Mouse (Mus musculus): ENCODE results near the gene Tspan33. TPM values are rescaled to one million over a fixed set of nuclear protein-coding genes. Genes with fewer than 3 reads are reported as not detected.
"Not testable (repeated sequence)": the region's sequence is repeated elsewhere in the genome, so short reads cannot be mapped to it uniquely, and the experiment has no call there.

Gene Tspan33
- polyA plus RNA-seq, 1 experiment from 2014 or later = 1.4 TPM

- H3K36me3 ChIP-seq (ENCODE audit: inconsistent target) = no peaks in the 10 kb centered on the region
- WGBS (ENCODE audit: missing documents) = 90% methylated on average over 5 of the region's 5 CpGs
Observed at GRCm38 (mm10) chr6:29756001-29756400, 62.0 kb downstream of the Tspan33 start.

GRCm38 (mm10) chr6:29756476-29756875 lies 62.5 kb downstream of the Tspan33 start:
- no peaks in the 10 kb centered on the region for H3K36me3 ChIP-seq (ENCODE audit: inconsistent target)
- WGBS (ENCODE audit: missing documents) = 96% methylated on average over 4 of the region's 4 CpGs
- no peaks in the 10 kb centered on the region for H3K79me2 ChIP-seq (ENCODE audit: inconsistent target)
- H3K4me3 ChIP-seq (ENCODE audit: inconsistent target) = no peak overlapping the region
- no peak overlapping the region for H3K27ac ChIP-seq

More at GRCm38 (mm10) chr6:29756001-29756400, 62.0 kb downstream of the Tspan33 start:
- Histone ChIP-seq H3K79me2 (ENCODE audit: inconsistent target) (no peaks in the 10 kb centered on the region), H3K4me3 (ENCODE audit: inconsistent target) (no peak overlapping the region), H3K27ac (no peak overlapping the region)

- Histone ChIP-seq H3K4me3 (ENCODE audit: inconsistent target) (no peak overlapping the region), H3K36me3 (ENCODE audit: inconsistent target) (no peaks in the 10 kb centered on the region), H3K79me2 (ENCODE audit: inconsistent target) (no peaks in the 10 kb centered on the region), H3K27ac (no peak overlapping the region)
- 54% methylated on average over 4 of the region's 4 CpGs for WGBS (ENCODE audit: missing documents)
Observed at GRCm38 (mm10) chr6:29758417-29758816, 64.4 kb downstream of the Tspan33 start.

GRCm38 (mm10) chr6:29759012-29759679 lies 65.1 kb downstream of the Tspan33 start:
- Histone ChIP-seq H3K4me3 (ENCODE audit: inconsistent target) (no peak overlapping the region), H3K36me3 (ENCODE audit: inconsistent target) (no peaks in the 10 kb centered on the region), H3K27ac (no peak overlapping the region), H3K79me2 (ENCODE audit: inconsistent target) (no peaks in the 10 kb centered on the region)
- WGBS (ENCODE audit: missing documents) = 83% methylated on average over 13 of the region's 13 CpGs

GRCm38 (mm10) chr6:29760397-29760796 lies 66.4 kb downstream of the Tspan33 start:
- H3K79me2 ChIP-seq (ENCODE audit: inconsistent target); H3K4me3 ChIP-seq (ENCODE audit: inconsistent target); H3K36me3 ChIP-seq (ENCODE audit: inconsistent target); H3K27ac ChIP-seq: not testable (repeated sequence)
- WGBS (ENCODE audit: missing documents) = no CpG with 5 or more reads among the region's 2 CpGs

GRCm38 (mm10) chr6:29761282-29761681 lies 67.3 kb downstream of the Tspan33 start:
- H3K27ac ChIP-seq = no peak overlapping the region
- no peak overlapping the region for H3K4me3 ChIP-seq (ENCODE audit: inconsistent target)
- 94% methylated on average over 4 of the region's 4 CpGs for WGBS (ENCODE audit: missing documents)
- no peaks in the 10 kb centered on the region for H3K36me3 ChIP-seq (ENCODE audit: inconsistent target)
- H3K79me2 ChIP-seq (ENCODE audit: inconsistent target) = no peaks in the 10 kb centered on the region

- Histone ChIP-seq H3K4me3 (ENCODE audit: inconsistent target) (no peak overlapping the region), H3K36me3 (ENCODE audit: inconsistent target) (no peaks in the 10 kb centered on the region), H3K27ac (no peak overlapping the region), H3K79me2 (ENCODE audit: inconsistent target) (no peaks in the 10 kb centered on the region)
- WGBS (ENCODE audit: missing documents) = 77% methylated on average over 4 of the region's 4 CpGs
Observed at GRCm38 (mm10) chr6:29762524-29762923, 68.5 kb downstream of the Tspan33 start.

GRCm38 (mm10) chr6:29766874-29767273 lies 72.9 kb downstream of the Tspan33 start:
- Histone ChIP-seq H3K36me3 (ENCODE audit: inconsistent target) (no peaks in the 10 kb centered on the region), H3K79me2 (ENCODE audit: inconsistent target) (peaks cover 31% of the 10 kb centered on the region), H3K4me3 (ENCODE audit: inconsistent target) (no peak overlapping the region), H3K27ac (no peak overlapping the region)
- 94% methylated on average over 2 of the region's 2 CpGs for WGBS (ENCODE audit: missing documents)

Other genes with a start within 250 kb of the Tspan33 start
- gene Atp6v1f, start 226.5 kb upstream of the Tspan33 start, polyA plus RNA-seq (2018) = 222 to 392 TPM (median 370 TPM) in 3 replicates
- gene Atp6v1fnb, start 222.8 kb upstream of the Tspan33 start, polyA plus RNA-seq (2018) = not detected in 3 replicates
- gene Kcp, start 186.3 kb upstream of the Tspan33 start, polyA plus RNA-seq (2018) = 0.28 TPM in 1 of 3 replicates, not detected in the others
- gene Irf5, start 167.6 kb upstream of the Tspan33 start, polyA plus RNA-seq (2018) = 132 to 204 TPM (median 202 TPM) in 3 replicates
- gene Tnpo3, start 84.3 kb upstream of the Tspan33 start, polyA plus RNA-seq (2018) = 34.8 to 52.7 TPM (median 51.8 TPM) in 3 replicates
- gene Smo, start 41.3 kb downstream of the Tspan33 start, polyA plus RNA-seq (2018) = 0.36 to 7.0 TPM (median 2.7 TPM) in 3 replicates
- gene Ahcyl2, start 73.8 kb downstream of the Tspan33 start, polyA plus RNA-seq (2018) = 30.8 to 43.0 TPM (median 32.9 TPM) in 3 replicates
- 0.05 to 0.17 TPM (median 0.15 TPM) in 3 replicates for gene Strip2, start 222.8 kb downstream of the Tspan33 start, polyA plus RNA-seq (2018)

Measured in macrophage (primary cell).